Mouse (Mus musculus): ENCODE data around the gene Btnl4. TPM values are rescaled to one million over a fixed set of nuclear protein-coding genes. Genes with fewer than 3 reads are reported as not detected.

The Btnl4 gene
- polyA plus RNA-seq, 1 experiment from 2014 or later, result 0.14 TPM

Other genes starting within 250 kb of the Btnl4 start
- 0.44 and 0.54 TPM in 2 replicates for gene H2-Ob, start 238.4 kb downstream of the Btnl4 start, polyA plus RNA-seq (2015; fragmentation: Nextera tagmentation; extraction: Ambion mirVana)
- 8.9 and 12.0 TPM in 2 replicates for gene H2-Ab1, start 219.6 kb downstream of the Btnl4 start, polyA plus RNA-seq (2015; fragmentation: Nextera tagmentation; extraction: Ambion mirVana)
- 4.3 and 4.7 TPM in 2 replicates for gene H2-Aa, start 189.5 kb downstream of the Btnl4 start, polyA plus RNA-seq (2015; fragmentation: Nextera tagmentation; extraction: Ambion mirVana)
- gene H2-Eb1, start 171.5 kb downstream of the Btnl4 start, polyA plus RNA-seq (2015; fragmentation: Nextera tagmentation; extraction: Ambion mirVana), result 3.1 and 3.2 TPM in 2 replicates
- not detected in 2 replicates for gene H2-Eb2, start 151.7 kb downstream of the Btnl4 start, polyA plus RNA-seq (2015; fragmentation: Nextera tagmentation; extraction: Ambion mirVana)
- gene Btnl2, start 122.5 kb downstream of the Btnl4 start, polyA plus RNA-seq (2015; fragmentation: Nextera tagmentation; extraction: Ambion mirVana), result 0.04 and 0.13 TPM in 2 replicates
- gene Btnl1, start 100.2 kb downstream of the Btnl4 start, polyA plus RNA-seq (2015; fragmentation: Nextera tagmentation; extraction: Ambion mirVana), result 0.06 and 0.31 TPM in 2 replicates
- 0.12 and 0.16 TPM in 2 replicates for gene BC051142, start 78.5 kb downstream of the Btnl4 start, polyA plus RNA-seq (2015; fragmentation: Nextera tagmentation; extraction: Ambion mirVana)
- 0.17 TPM in 1 of 2 replicates, not detected in the other for gene Btnl6, start 40.0 kb upstream of the Btnl4 start, polyA plus RNA-seq (2015; fragmentation: Nextera tagmentation; extraction: Ambion mirVana)
- gene Notch4, start 87.0 kb upstream of the Btnl4 start, polyA plus RNA-seq (2015; fragmentation: Nextera tagmentation; extraction: Ambion mirVana), result 0.71 and 0.81 TPM in 2 replicates
- gene Gpsm3, start 112.5 kb upstream of the Btnl4 start, polyA plus RNA-seq (2015; fragmentation: Nextera tagmentation; extraction: Ambion mirVana), result 14.4 and 15.3 TPM in 2 replicates
- gene Pbx2, start 113.9 kb upstream of the Btnl4 start, polyA plus RNA-seq (2015; fragmentation: Nextera tagmentation; extraction: Ambion mirVana), result 2.5 and 3.2 TPM in 2 replicates
- 0.57 and 0.77 TPM in 2 replicates for gene Ager, start 120.5 kb upstream of the Btnl4 start, polyA plus RNA-seq (2015; fragmentation: Nextera tagmentation; extraction: Ambion mirVana)
- 90.3 and 92.4 TPM in 2 replicates for gene Rnf5, start 126.4 kb upstream of the Btnl4 start, polyA plus RNA-seq (2015; fragmentation: Nextera tagmentation; extraction: Ambion mirVana)
- 18.4 and 21.3 TPM in 2 replicates for gene Agpat1, start 126.9 kb upstream of the Btnl4 start, polyA plus RNA-seq (2015; fragmentation: Nextera tagmentation; extraction: Ambion mirVana)
- gene Egfl8, start 138.7 kb upstream of the Btnl4 start, polyA plus RNA-seq (2015; fragmentation: Nextera tagmentation; extraction: Ambion mirVana), result 0.33 and 0.51 TPM in 2 replicates
- gene Ppt2, start 151.2 kb upstream of the Btnl4 start, polyA plus RNA-seq (2015; fragmentation: Nextera tagmentation; extraction: Ambion mirVana), result 11.4 and 13.8 TPM in 2 replicates
- not detected in 2 replicates for gene Prrt1, start 152.2 kb upstream of the Btnl4 start, polyA plus RNA-seq (2015; fragmentation: Nextera tagmentation; extraction: Ambion mirVana)
- gene Fkbpl, start 167.4 kb upstream of the Btnl4 start, polyA plus RNA-seq (2015; fragmentation: Nextera tagmentation; extraction: Ambion mirVana), result 3.7 and 4.6 TPM in 2 replicates
- 17.7 and 17.8 TPM in 2 replicates for gene Atf6b, start 169.8 kb upstream of the Btnl4 start, polyA plus RNA-seq (2015; fragmentation: Nextera tagmentation; extraction: Ambion mirVana)
- 0.20 and 0.27 TPM in 2 replicates for gene Tnxb, start 193.2 kb upstream of the Btnl4 start, polyA plus RNA-seq (2015; fragmentation: Nextera tagmentation; extraction: Ambion mirVana)

Data from liver, embryonic 16.5 days (tissue).